ENCODE assay signal across 8 mouse cellular contexts in genomic region chr11:58330276-58331148, GRCm38 (mm10). TPM values are rescaled to one million over a fixed set of nuclear protein-coding genes. Genes with fewer than 3 reads are reported as not detected.
DNase-seq lines count a peak whose midpoint lies in the region; ATAC-seq and TF ChIP-seq lines count a peak whose summit lies in the region.

Zfp672 (minus strand) TSS chr11:58330339.
Sh3bp5l (plus strand) TSS chr11:58330724.

- H3K27me3 ChIP-seq in C2C12 (ENCODE audit: control insufficient read depth, insufficient read depth, insufficient read length) (no peaks in the 10 kb centered on the region), myocyte (ENCODE audit: control insufficient read depth, insufficient read depth, insufficient read length) (no peaks in the 10 kb centered on the region)
- H3K27me3 ChIP-seq in heart, embryonic 11.5 days (ENCODE audit: control insufficient read depth, insufficient read depth, low read length), result no peaks in the 10 kb centered on the region
- no peaks in the 10 kb centered on the region for H3K27me3 ChIP-seq in kidney, embryonic 16.5 days (ENCODE audit: insufficient read depth, low read length)
- no peaks in the 10 kb centered on the region for H3K27me3 ChIP-seq in liver, adult 2 months (ENCODE audit: control insufficient read depth, insufficient read depth, low read length)
- no peaks in the 10 kb centered on the region for H3K27me3 ChIP-seq in splenic B cell, adult 2 months (ENCODE audit: control insufficient read depth, insufficient read depth, low read length, poor library complexity, severe bottlenecking)

- under 1% methylated on average over 52 of the region's 52 CpGs for WGBS in heart, embryonic 11.5 days (ENCODE audit: insufficient replicate concordance)
- under 1% methylated on average over 52 of the region's 52 CpGs for WGBS in kidney, embryonic 16.5 days
- WGBS in liver, adult 2 months, result under 1% methylated on average over 52 of the region's 52 CpGs

- peak; percentile 99 for DNase-seq in brain, adult 2 months (ENCODE audit: low read depth, low spot score)
- peak; percentile 96 for DNase-seq in liver, adult 2 months (ENCODE audit: extremely low read depth, low read depth, low spot score)
- DNase-seq in splenic B cell, adult 2 months (ENCODE audit: low read depth, low spot score), result peak; percentile 94

- TF ChIP-seq CTCF in C2C12 (IDR thresholded peaks at IDR 0.05; ENCODE audit: control insufficient read depth, insufficient read depth, insufficient read length), result no peak
- TF ChIP-seq CTCF in liver, adult 2 months (IDR thresholded peaks at IDR 0.05; ENCODE audit: low read depth, low read length), result no peak

- peak within 1 kb of the TSS; percentile 89 for H3K9ac ChIP-seq in heart, embryonic 11.5 days (ENCODE audit: low read depth, low read length)
- peak within 1 kb of the TSS; percentile 88 for H3K9ac ChIP-seq in kidney, embryonic 16.5 days (replicated peaks; ENCODE audit: low read length)
- H3K9ac ChIP-seq in liver, adult 2 months (ENCODE audit: low read depth, low read length), result peak within 1 kb of the TSS; percentile 75

- no peak for TF ChIP-seq POLR2A in liver, adult 2 months (IDR thresholded peaks at IDR 0.05; ENCODE audit: extremely low read depth, insufficient read depth, low read length)
- TF ChIP-seq POLR2A in myocyte (IDR thresholded peaks at IDR 0.05; ENCODE audit: insufficient read length, low read depth), result peak; percentile 44

- H3K4me2 ChIP-seq in heart, embryonic 11.5 days, result peak within 1 kb of the TSS; percentile 88
- H3K4me2 ChIP-seq in kidney, embryonic 16.5 days (replicated peaks; ENCODE audit: low read depth, low read length), result peak within 1 kb of the TSS; percentile 89
- H3K4me2 ChIP-seq in myocyte (ENCODE audit: low read depth), result peak within 1 kb of the TSS; percentile 92

- H3K36me3 ChIP-seq in C2C12 (ENCODE audit: control insufficient read depth, insufficient read depth) (peaks cover 29% of the 10 kb centered on the region), myocyte (ENCODE audit: control insufficient read depth, insufficient read depth) (peaks cover 16% of the 10 kb centered on the region)
- peaks cover 5% of the 10 kb centered on the region; the same call in 1 of the 2 replicates for H3K36me3 ChIP-seq in heart, embryonic 11.5 days (ENCODE audit: control insufficient read depth, insufficient read depth, low read length)
- H3K36me3 ChIP-seq in kidney, embryonic 16.5 days (ENCODE audit: insufficient read depth, low read length), result peaks cover 14% of the 10 kb centered on the region
- H3K36me3 ChIP-seq in liver, adult 2 months (ENCODE audit: control insufficient read depth, insufficient read depth, low read length), result no peaks in the 10 kb centered on the region
- H3K36me3 ChIP-seq in splenic B cell, adult 2 months (ENCODE audit: control insufficient read depth, insufficient read depth, low read length, poor library complexity, severe bottlenecking), result no peaks in the 10 kb centered on the region

- H3ac ChIP-seq in C2C12 (ENCODE audit: control insufficient read depth, insufficient read length, low read depth), result peak within 1 kb of the TSS; percentile 92
- peak within 1 kb of the TSS; percentile 30 for H3ac ChIP-seq in myocyte (ENCODE audit: control insufficient read depth, insufficient read length)

- peak within 1 kb of the TSS; percentile 75 for H3K27ac ChIP-seq in heart, embryonic 11.5 days (ENCODE audit: low read depth, low read length)
- peak within 1 kb of the TSS; percentile 86 for H3K27ac ChIP-seq in kidney, embryonic 16.5 days (ENCODE audit: low read length)
- peak within 1 kb of the TSS; percentile 73 for H3K27ac ChIP-seq in liver, adult 2 months (replicated peaks; ENCODE audit: insufficient read depth, low read depth, low read length)

- no peaks in the 10 kb centered on the region for H3K9me3 ChIP-seq in heart, embryonic 11.5 days (replicated peaks; ENCODE audit: control insufficient read depth, low read length)
- H3K9me3 ChIP-seq in kidney, embryonic 16.5 days (ENCODE audit: low read length), result peaks cover 6% of the 10 kb centered on the region; the same call in 1 of the 2 replicates

- peak within 1 kb of the TSS; percentile 93 for H3K4me3 ChIP-seq in C2C12 (ENCODE audit: insufficient read depth, poor library complexity, severe bottlenecking)
- H3K4me3 ChIP-seq in heart, embryonic 11.5 days (ENCODE audit: low read depth, low read length), result peak within 1 kb of the TSS; percentile 92
- H3K4me3 ChIP-seq in kidney, embryonic 16.5 days (ENCODE audit: low read length), result peak within 1 kb of the TSS; percentile 93
- H3K4me3 ChIP-seq in liver, adult 2 months (ENCODE audit: insufficient read depth, low read depth, low read length), result peak within 1 kb of the TSS; percentile 82
- peak within 1 kb of the TSS; percentile 97 for H3K4me3 ChIP-seq in myocyte

- H3K79me2 ChIP-seq in C2C12 (ENCODE audit: control insufficient read depth, insufficient read depth) (peaks cover 83% of the 10 kb centered on the region), myocyte (ENCODE audit: control insufficient read depth, insufficient read depth) (peaks cover 66% of the 10 kb centered on the region)
- H3K79me2 ChIP-seq in liver, adult 2 months (ENCODE audit: control insufficient read depth, insufficient read depth, low read length), result peaks cover 20% of the 10 kb centered on the region; the same call in 1 of the 2 replicates

- ATAC-seq in erythroblast, adult 5-6 weeks (replicated peaks; ENCODE audit: low FRiP score, poor library complexity, severe bottlenecking), result peak; percentile 88
- ATAC-seq in heart, embryonic 11.5 days (replicated peaks; ENCODE audit: insufficient number of reproducible peaks, low FRiP score, low TSS enrichment), result peak; percentile 87
- peak; percentile 91 for ATAC-seq in kidney, embryonic 16.5 days (ENCODE audit: low FRiP score, low TSS enrichment)

- peaks cover 24% of the 10 kb centered on the region for H3K4me1 ChIP-seq in heart, embryonic 11.5 days (ENCODE audit: control insufficient read depth, insufficient read depth, low read length)
- peaks cover 32% of the 10 kb centered on the region for H3K4me1 ChIP-seq in kidney, embryonic 16.5 days (ENCODE audit: insufficient read depth, low read length)
- peaks cover 14% of the 10 kb centered on the region for H3K4me1 ChIP-seq in liver, adult 2 months (ENCODE audit: control insufficient read depth, insufficient read depth, low read length)

- H3K79me3 ChIP-seq in C2C12 (ENCODE audit: low read depth), result peaks cover 56% of the 10 kb centered on the region

TF ChIP-seq in C2C12, 6 proteins besides CTCF, POLR2A, EP300 and RAD21:
- TF ChIP-seq MYOG (IDR thresholded peaks at IDR 0.05; ENCODE audit: control insufficient read depth, extremely low read depth, insufficient read length), result no peak
- peak; percentile 19 for TF ChIP-seq MAX (IDR thresholded peaks at IDR 0.05)
- TF ChIP-seq CEBPB (IDR thresholded peaks at IDR 0.05; ENCODE audit: low read depth), result peak; percentile 92

TF ChIP-seq in myocyte, 11 proteins besides CTCF, POLR2A, EP300 and RAD21:
- peak; percentile 84 for TF ChIP-seq CEBPB (IDR thresholded peaks at IDR 0.05; ENCODE audit: insufficient read depth, poor library complexity, severe bottlenecking)
- TF ChIP-seq MYOD1 (IDR thresholded peaks at IDR 0.05; ENCODE audit: control insufficient read depth in 1 of 3, insufficient read length in 2 of 3, low read depth in 2 of 3), result no peak

RNA-seq across cellular contexts. Expression of gene Zfp672, which starts in this region (rescaled TPM):
- polyA plus RNA-seq in C2C12 (2012; fragmentation: generic; extraction: Trizol), result 12.5 TPM
- total RNA-seq in erythroblast, adult 5-6 weeks (2015; ENCODE audit: low replicate concordance), result 15.0 and 31.9 TPM in 2 replicates
- 28.5 and 31.1 TPM in 2 replicates for total RNA-seq in erythroblast, adult 5-6 weeks (2017; ENCODE audit: low replicate concordance)
- polyA plus RNA-seq in heart, embryonic 11.5 days (2014; fragmentation: Nextera tagmentation; extraction: Ambion mirVana), result 31.2 and 33.8 TPM in 2 replicates
- polyA plus RNA-seq in kidney, embryonic 16.5 days (2015; fragmentation: Nextera tagmentation; extraction: Ambion mirVana), result 40.9 and 43.8 TPM in 2 replicates
- 20.7 and 23.8 TPM in 2 replicates for total RNA-seq in liver, adult 2 months (2014; rRNA removed)
- polyA plus RNA-seq in liver, adult 2 months (2012; rRNA removed), result 14.9 and 18.6 TPM in 2 replicates
- 15.7 TPM for polyA plus RNA-seq in myocyte (2012; fragmentation: generic; extraction: Trizol)

RNA-seq across cellular contexts. Expression of gene Sh3bp5l, which starts in this region (rescaled TPM):
- polyA plus RNA-seq in C2C12 (2012; fragmentation: generic; extraction: Trizol), result 30.8 TPM
- total RNA-seq in erythroblast, adult 5-6 weeks (2015; ENCODE audit: low replicate concordance), result 13.6 and 20.0 TPM in 2 replicates
- 31.9 and 94.6 TPM in 2 replicates for total RNA-seq in erythroblast, adult 5-6 weeks (2017; ENCODE audit: low replicate concordance)
- 17.5 and 17.7 TPM in 2 replicates for polyA plus RNA-seq in heart, embryonic 11.5 days (2014; fragmentation: Nextera tagmentation; extraction: Ambion mirVana)
- polyA plus RNA-seq in kidney, embryonic 16.5 days (2015; fragmentation: Nextera tagmentation; extraction: Ambion mirVana), result 41.2 and 41.8 TPM in 2 replicates
- 8.9 and 10.3 TPM in 2 replicates for total RNA-seq in liver, adult 2 months (2014; rRNA removed)
- polyA plus RNA-seq in liver, adult 2 months (2012; rRNA removed), result 15.8 and 19.6 TPM in 2 replicates
- polyA plus RNA-seq in myocyte (2012; fragmentation: generic; extraction: Trizol), result 38.1 TPM

Comparison
In these comparisons a context has a peak if more than half of its experiments do, and no peak if none do; other contexts are left out.
1. Peak in every context shown above with its lines: DNase-seq, ATAC-seq, H3K4me3 ChIP-seq and H3K27ac ChIP-seq.